Mouse (Mus musculus) skeletal muscle tissue, adult 2 months (tissue): ENCODE results near the gene Npvf.
A peak's percentile ranks its signal among the peaks of the same experiment; 100 is the strongest.
"Not testable (repeated sequence)": the region's sequence is repeated elsewhere in the genome, so short reads cannot be mapped to it uniquely, and the experiment has no call there.

Source experiments
- DNase-seq: peaks from one replicate; pipeline ENCODE4 v3.0.0-alpha.2; 2012; ENCODE audit warnings: low read depth, low spot score

Gene Npvf

GRCm38 (mm10) chr6:50640377-50640776 lies 13.9 kb downstream of the Npvf start:
- DNase-seq: no peak

GRCm38 (mm10) chr6:50639656-50640055 lies 14.6 kb downstream of the Npvf start:
- DNase-seq: no peak

GRCm38 (mm10) chr6:50626170-50626569 lies 28.1 kb downstream of the Npvf start:
- DNase-seq: not testable (repeated sequence)

- DNase-seq: not testable (repeated sequence)
Measured at GRCm38 (mm10) chr6:50618273-50618672, 36.0 kb downstream of the Npvf start.

GRCm38 (mm10) chr6:50601620-50602019 lies 52.6 kb downstream of the Npvf start:
- DNase-seq: peak; percentile 38
